Mouse (Mus musculus): ENCODE results near the gene Gm21693. TPM values are rescaled to one million over a fixed set of nuclear protein-coding genes. Genes with fewer than 3 reads are reported as not detected.
"Not testable (repeated sequence)": the region's sequence is repeated elsewhere in the genome, so short reads cannot be mapped to it uniquely, and the experiment has no call there.

The Gm21693 gene
- polyA plus RNA-seq (2016; fragmentation: Nextera tagmentation; extraction: Ambion mirVana), result not detected in 2 replicates

GRCm38 (mm10) chrY:3345229-3345628, at the start of gene Gm21693:
TSS of gene Gm21693 (minus strand) at chrY:3345329.
- not testable (repeated sequence) for H3K4me1 ChIP-seq; H3K9me3 ChIP-seq; H3K4me3 ChIP-seq; H3K27me3 ChIP-seq (ENCODE audit: poor library complexity, severe bottlenecking); H3K27ac ChIP-seq; H3K36me3 ChIP-seq (replicated peaks); DNase-seq (ENCODE audit: extremely low spot score, low spot score)
- no CpG with 5 or more reads among the region's 9 CpGs for WGBS

DNA sequence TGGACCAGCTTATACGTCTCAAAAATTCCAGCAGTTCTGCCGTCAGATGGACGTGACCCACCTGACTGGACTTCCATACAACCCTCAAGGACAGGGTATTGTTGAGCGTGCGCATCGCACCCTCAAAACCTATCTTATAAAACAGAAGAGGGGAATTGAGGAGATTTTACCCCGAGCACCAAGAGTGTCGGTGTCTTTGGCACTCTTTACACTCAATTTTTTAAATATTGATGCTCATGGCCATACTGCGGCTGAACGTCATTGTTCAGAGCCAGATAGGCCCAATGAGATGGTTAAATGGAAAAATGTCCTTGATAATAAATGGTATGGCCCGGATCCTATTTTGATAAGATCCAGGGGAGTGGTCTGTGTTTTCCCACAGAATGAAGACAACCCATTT, 4.5 kb downstream of the Gm21693 start:
- DNase-seq (ENCODE audit: extremely low spot score, low spot score); H3K27ac ChIP-seq; H3K27me3 ChIP-seq (ENCODE audit: poor library complexity, severe bottlenecking); H3K4me3 ChIP-seq; H3K4me1 ChIP-seq; H3K9me3 ChIP-seq; H3K36me3 ChIP-seq (replicated peaks): not testable (repeated sequence)
- 80% methylated on average over 1 of the region's 11 CpGs for WGBS

GRCm38 (mm10) chrY:3306349-3306748, 38.8 kb downstream of the Gm21693 start, which contains the start of gene Gm21677:
TSS of gene Gm21677 (minus strand) at chrY:3306449.
- WGBS, result no CpG with 5 or more reads among the region's 9 CpGs
- DNase-seq (ENCODE audit: extremely low spot score, low spot score); H3K36me3 ChIP-seq (replicated peaks); H3K4me3 ChIP-seq; H3K27ac ChIP-seq; H3K9me3 ChIP-seq; H3K4me1 ChIP-seq; H3K27me3 ChIP-seq (ENCODE audit: poor library complexity, severe bottlenecking): not testable (repeated sequence)

Other genes starting within 250 kb of the Gm21693 start
- not detected in 2 replicates for gene Gm21677, start 38.9 kb downstream of the Gm21693 start, polyA plus RNA-seq (2016; fragmentation: Nextera tagmentation; extraction: Ambion mirVana)
- gene Gm21704, start 64.8 kb upstream of the Gm21693 start, polyA plus RNA-seq (2016; fragmentation: Nextera tagmentation; extraction: Ambion mirVana), result not detected in 2 replicates
- gene Gm21708, start 64.8 kb upstream of the Gm21693 start, polyA plus RNA-seq (2016; fragmentation: Nextera tagmentation; extraction: Ambion mirVana), result not detected in 2 replicates